Mouse (Mus musculus) neural tube, embryonic 12.5 days (tissue): Measurements from ENCODE around the gene Agk. TPM values are rescaled to one million over a fixed set of nuclear protein-coding genes. Genes with fewer than 3 reads are reported as not detected.

Experiments used
- ATAC-seq: fragments of 200-750 bp; cut with Nextera tagmentation; 2 replicates; pipeline ENCODE4 v1.8.0; 2017; ENCODE audit warnings: low read depth, mild to moderate bottlenecking, moderate TSS enrichment, moderate library complexity; ENCODE audit not compliant: low FRiP score
- H3K27ac ChIP-seq: fragments of 300-500 bp; sonication (generic); 2 replicates; pipeline ENCODE4 v1.5.1; 2016
- H3K27me3 ChIP-seq: fragments of 300-500 bp; sonication (generic); replicated peaks from 2 replicates; pipeline ENCODE4 v1.6.1; 2016; ENCODE audit warnings: mild to moderate bottlenecking
- H3K36me3 ChIP-seq: fragments of 300-500 bp; sonication (generic); 2 replicates; pipeline ENCODE4 v1.6.1; 2016; ENCODE audit warnings: mild to moderate bottlenecking
- H3K4me1 ChIP-seq: fragments of 300-500 bp; sonication (generic); 2 replicates; pipeline ENCODE4 v1.6.1; 2016
- H3K4me2 ChIP-seq: fragments of 300-500 bp; sonication (generic); replicated peaks from 2 replicates; pipeline ENCODE4 v1.6.1; 2016; ENCODE audit warnings: mild to moderate bottlenecking
- H3K4me3 ChIP-seq: fragments of 300-500 bp; sonication (generic); 2 replicates; pipeline ENCODE4 v1.5.1; 2016
- H3K9ac ChIP-seq: fragments of 300-500 bp; sonication (generic); 2 replicates; pipeline ENCODE4 v1.6.1; 2016; ENCODE audit warnings: mild to moderate bottlenecking
- H3K9me3 ChIP-seq: fragments of 300-500 bp; sonication (generic); 2 replicates; pipeline ENCODE4 v1.6.1; 2016; ENCODE audit warnings: mild to moderate bottlenecking
- WGBS: fragments of 180-500 bp; shearing (Covaris S2); methylation state at CpG from one replicate; pipeline ENCODE4 v1.1.7; 2016; 5-methylcytosine and 5-hydroxymethylcytosine counted together
- polyA plus RNA-seq: library from polyadenylated mRNA; unstranded; fragments of >200 nt; fragmentation: Nextera tagmentation; extraction: Ambion mirVana; gene quantifications from 2 replicates; pipeline ENCODE4 v1.2.1, GENCODE M21; 2016

Agk gene
- polyA plus RNA-seq, 1 experiment from 2014 or later = 42.3 TPM

- peaks cover 6% of the 10 kb centered on the region; the same call in 1 of the 2 replicates for H3K36me3 ChIP-seq
- no peaks in the 10 kb centered on the region for H3K4me1 ChIP-seq
- 52% methylated on average over 5 of the region's 5 CpGs for WGBS
- no peak overlapping the region for H3K9ac ChIP-seq
- no peak overlapping the region for H3K27ac ChIP-seq
- H3K4me3 ChIP-seq = no peak overlapping the region
- no peaks in the 10 kb centered on the region for H3K27me3 ChIP-seq
- no peak for ATAC-seq
- H3K4me2 ChIP-seq = no peak overlapping the region
- no peaks in the 10 kb centered on the region for H3K9me3 ChIP-seq
Observed at GRCm38 (mm10) chr6:40415799-40416198, 90.8 kb downstream of the Agk start.

GRCm38 (mm10) chr6:40418386-40418785 is 93.4 kb downstream of the Agk start:
- Histone ChIP-seq H3K36me3 (peaks cover 6% of the 10 kb centered on the region; the same call in 1 of the 2 replicates), H3K27me3 (no peaks in the 10 kb centered on the region), H3K9ac (no peak overlapping the region), H3K4me1 (no peaks in the 10 kb centered on the region), H3K4me3 (no peak overlapping the region), H3K9me3 (no peaks in the 10 kb centered on the region), H3K4me2 (no peak overlapping the region), H3K27ac (no peak overlapping the region)
- ATAC-seq = no peak
- 95% methylated on average over 4 of the region's 4 CpGs for WGBS

- H3K9me3 ChIP-seq = no peaks in the 10 kb centered on the region
- H3K9ac ChIP-seq = no peak overlapping the region
- H3K27me3 ChIP-seq = no peaks in the 10 kb centered on the region
- peaks cover 4% of the 10 kb centered on the region; the same call in 1 of the 2 replicates for H3K36me3 ChIP-seq
- no peak overlapping the region for H3K4me3 ChIP-seq
- no peak overlapping the region for H3K4me2 ChIP-seq
- no peak overlapping the region for H3K27ac ChIP-seq
- WGBS = 91% methylated on average over 6 of the region's 6 CpGs
- no peaks in the 10 kb centered on the region for H3K4me1 ChIP-seq
- ATAC-seq = no peak
Observed at GRCm38 (mm10) chr6:40421099-40421498, 96.1 kb downstream of the Agk start.

GRCm38 (mm10) chr6:40423013-40423412 is 98.0 kb downstream of the Agk start:
- H3K27me3 ChIP-seq = no peaks in the 10 kb centered on the region
- 71% methylated on average over 1 of the region's 1 CpGs for WGBS

GRCm38 (mm10) chr6:40423774-40424173 is 98.8 kb downstream of the Agk start:
- Histone ChIP-seq H3K36me3 (0 out of 2 replicates have a peak, but pooled peaks cover 4% of the 10 kb centered on the region), H3K9ac (no peak overlapping the region), H3K4me3 (no peak overlapping the region), H3K27ac (no peak overlapping the region), H3K4me1 (no peaks in the 10 kb centered on the region), H3K27me3 (no peaks in the 10 kb centered on the region), H3K9me3 (no peaks in the 10 kb centered on the region), H3K4me2 (no peak overlapping the region)
- WGBS = 58% methylated on average over 1 of the region's 1 CpGs
- ATAC-seq = no peak

More at GRCm38 (mm10) chr6:40423013-40423412, 98.0 kb downstream of the Agk start:
- Histone ChIP-seq H3K4me2 (no peak overlapping the region), H3K36me3 (peaks cover 4% of the 10 kb centered on the region; the same call in 1 of the 2 replicates), H3K4me3 (no peak overlapping the region), H3K9me3 (no peaks in the 10 kb centered on the region), H3K4me1 (no peaks in the 10 kb centered on the region), H3K27ac (no peak overlapping the region), H3K9ac (no peak overlapping the region)
- no peak for ATAC-seq

- WGBS = 91% methylated on average over 7 of the region's 7 CpGs
- no peak for ATAC-seq
- peaks cover 2% of the 10 kb centered on the region; the same call in 1 of the 2 replicates for H3K4me1 ChIP-seq
- no peak overlapping the region for H3K4me2 ChIP-seq
- no peaks in the 10 kb centered on the region for H3K9me3 ChIP-seq
- H3K36me3 ChIP-seq = 0 out of 2 replicates have a peak, but pooled peaks cover 3% of the 10 kb centered on the region
- H3K27me3 ChIP-seq = no peaks in the 10 kb centered on the region
- no peak overlapping the region for H3K4me3 ChIP-seq
- H3K9ac ChIP-seq = no peak overlapping the region
- no peak overlapping the region for H3K27ac ChIP-seq
Observed at GRCm38 (mm10) chr6:40427441-40427840, 102.5 kb downstream of the Agk start.

GRCm38 (mm10) chr6:40428696-40429095 is 103.7 kb downstream of the Agk start:
- no peak for ATAC-seq

GRCm38 (mm10) chr6:40429521-40429931 is 104.6 kb downstream of the Agk start:
- H3K27ac ChIP-seq = no peak overlapping the region

More at GRCm38 (mm10) chr6:40428696-40429095, 103.7 kb downstream of the Agk start:
- Histone ChIP-seq H3K27ac (no peak overlapping the region), H3K9me3 (no peaks in the 10 kb centered on the region), H3K9ac (no peak overlapping the region), H3K4me1 (peaks cover 2% of the 10 kb centered on the region; the same call in 1 of the 2 replicates), H3K36me3 (no peaks in the 10 kb centered on the region), H3K27me3 (no peaks in the 10 kb centered on the region), H3K4me3 (no peak overlapping the region), H3K4me2 (no peak overlapping the region)
- 75% methylated on average over 3 of the region's 3 CpGs for WGBS

GRCm38 (mm10) chr6:40430251-40430650 is 105.3 kb downstream of the Agk start:
- no peak overlapping the region for H3K4me3 ChIP-seq
- H3K9me3 ChIP-seq = no peaks in the 10 kb centered on the region
- H3K4me2 ChIP-seq = no peak overlapping the region
- no peaks in the 10 kb centered on the region for H3K27me3 ChIP-seq
- 86% methylated on average over 3 of the region's 3 CpGs for WGBS
- no peak for ATAC-seq
- no peak overlapping the region for H3K9ac ChIP-seq
- no peaks in the 10 kb centered on the region for H3K36me3 ChIP-seq
- no peak overlapping the region for H3K27ac ChIP-seq
- H3K4me1 ChIP-seq = peaks cover 13% of the 10 kb centered on the region; the same call in 1 of the 2 replicates

More at GRCm38 (mm10) chr6:40429521-40429931, 104.6 kb downstream of the Agk start:
- Histone ChIP-seq H3K4me2 (no peak overlapping the region), H3K9ac (no peak overlapping the region), H3K4me3 (no peak overlapping the region), H3K4me1 (peaks cover 7% of the 10 kb centered on the region; the same call in 1 of the 2 replicates), H3K36me3 (no peaks in the 10 kb centered on the region), H3K27me3 (no peaks in the 10 kb centered on the region), H3K9me3 (no peaks in the 10 kb centered on the region)
- 80% methylated on average over 4 of the region's 4 CpGs for WGBS
- no peak for ATAC-seq

- no peak overlapping the region for H3K4me2 ChIP-seq
- peaks cover 13% of the 10 kb centered on the region; the same call in 1 of the 2 replicates for H3K4me1 ChIP-seq
- no peak overlapping the region for H3K27ac ChIP-seq
- H3K4me3 ChIP-seq = no peak overlapping the region
- WGBS = 81% methylated on average over 3 of the region's 3 CpGs
- H3K9ac ChIP-seq = no peak overlapping the region
- H3K27me3 ChIP-seq = no peaks in the 10 kb centered on the region
- H3K9me3 ChIP-seq = no peaks in the 10 kb centered on the region
- H3K36me3 ChIP-seq = no peaks in the 10 kb centered on the region
- no peak for ATAC-seq
Observed at GRCm38 (mm10) chr6:40430878-40431277, 105.9 kb downstream of the Agk start.

GRCm38 (mm10) chr6:40431356-40431755 is 106.4 kb downstream of the Agk start:
- H3K36me3 ChIP-seq = no peaks in the 10 kb centered on the region
- no peaks in the 10 kb centered on the region for H3K9me3 ChIP-seq
- no peak overlapping the region for H3K9ac ChIP-seq
- H3K4me2 ChIP-seq = no peak overlapping the region
- H3K4me3 ChIP-seq = no peak overlapping the region
- 66% methylated on average over 4 of the region's 4 CpGs for WGBS
- H3K27ac ChIP-seq = no peak overlapping the region
- ATAC-seq = no peak
- no peaks in the 10 kb centered on the region for H3K27me3 ChIP-seq
- peaks cover 13% of the 10 kb centered on the region; the same call in 1 of the 2 replicates for H3K4me1 ChIP-seq

- H3K4me2 ChIP-seq = no peak overlapping the region
- H3K9ac ChIP-seq = no peak overlapping the region
- no peaks in the 10 kb centered on the region for H3K27me3 ChIP-seq
- peaks cover 13% of the 10 kb centered on the region; the same call in 1 of the 2 replicates for H3K4me1 ChIP-seq
- no peaks in the 10 kb centered on the region for H3K9me3 ChIP-seq
- no peak overlapping the region for H3K4me3 ChIP-seq
- no peaks in the 10 kb centered on the region for H3K36me3 ChIP-seq
- ATAC-seq = no peak
- no peak overlapping the region for H3K27ac ChIP-seq
Observed at GRCm38 (mm10) chr6:40431812-40432211, 106.8 kb downstream of the Agk start.
